Mouse (Mus musculus) small intestine, adult 2 months (tissue): ENCODE measurements around the gene Rab11fip4.

Experiments
- CTCF ChIP-seq: fragments of 200-500 bp; IDR thresholded peaks from 2 replicates; pipeline ENCODE4 v1.5.1; 2012; ENCODE audit warnings: low read depth, mild to moderate bottlenecking, control low read depth, inconsistent platforms, low read length, moderate library complexity, mixed read lengths; ENCODE audit not compliant: insufficient replicate concordance, insufficient read length; ENCODE audit errors: extremely low read depth
- POLR2A ChIP-seq: fragments of 200-500 bp; IDR thresholded peaks from 2 replicates; pipeline ENCODE4 v1.6.1; 2012; ENCODE audit warnings: low read depth, mild to moderate bottlenecking, control low read depth, inconsistent platforms, low read length, moderate library complexity

DNA sequence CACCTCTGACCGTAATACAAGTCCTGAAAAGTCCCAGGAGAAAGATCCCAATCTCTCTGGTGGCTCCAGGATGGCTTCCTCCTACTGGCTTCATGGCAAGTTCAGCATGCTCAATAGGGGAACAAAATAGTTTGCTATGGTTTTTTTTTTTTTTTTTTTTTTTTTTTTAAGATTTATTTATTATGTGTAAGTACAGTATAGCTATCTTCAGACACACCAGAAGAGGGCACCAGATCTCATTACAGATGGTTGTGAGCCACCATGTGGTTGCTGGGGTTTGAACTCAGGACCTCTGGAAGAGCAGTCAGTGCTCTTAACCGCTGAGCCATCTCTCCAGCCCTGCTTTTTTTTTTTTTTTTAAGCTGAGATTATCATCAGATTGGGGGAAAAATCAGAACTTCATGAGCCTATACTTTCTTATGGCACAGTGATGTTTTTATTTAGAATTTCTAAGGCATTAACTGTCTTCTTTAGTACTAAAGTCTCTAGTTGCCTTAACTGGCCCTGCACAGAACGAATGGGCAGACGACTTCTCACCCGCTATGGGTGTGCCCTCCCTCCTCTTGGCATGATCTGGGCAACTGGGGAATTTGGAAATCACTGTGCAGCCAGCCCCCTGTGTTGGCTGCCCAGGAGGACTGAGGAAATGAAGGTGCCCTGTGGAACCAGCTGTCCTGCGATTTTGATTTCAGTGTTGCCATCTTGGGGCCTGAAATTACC lies 124.9 kb downstream of the Rab11fip4 start:
- TF ChIP-seq CTCF (no peak), POLR2A (no peak)
